Mouse (Mus musculus): Measurements from ENCODE around the gene Vps36. TPM values are rescaled to one million over a fixed set of nuclear protein-coding genes. Genes with fewer than 3 reads are reported as not detected.
A peak's percentile ranks its signal among the peaks of the same experiment; 100 is the strongest.

The Vps36 gene
- 10 to 100 TPM; 31.6 to 31.8 TPM for total RNA-seq (2021)
- long read RNA-seq, experiment 1, transcript Vps36-201 (14 exons, 3,574 nt), result major isoform, 42 of 48 reads
- long read RNA-seq, experiment 1, partial matches to known transcripts, result 3 of 48 reads
- long read RNA-seq, experiment 1, other reads (novel, unspliced or antisense), result 3 of 48 reads
- long read RNA-seq, experiment 2, transcript Vps36-201 (14 exons, 3,574 nt), result major isoform, 60 of 75 reads
- long read RNA-seq, experiment 2, partial matches to known transcripts, result 6 of 75 reads
- long read RNA-seq, experiment 2, other reads (novel, unspliced or antisense), result 9 of 75 reads

GRCm38 (mm10) chr8:22192660-22193431, at the start of gene Vps36:
Gene Vps36 (plus strand): TSS chr8:22192809.
- peak; percentile 99 for TF ChIP-seq CTCF (IDR thresholded peaks at IDR 0.05)
- intact Hi-C loops (cut with DNase I), result loop anchor here (2.0 to 10.0 kb wide), 2 partner anchors 112 to 184 kb away; no protein-coding TSS in a partner anchor
- peak; percentile 93 for DNase-seq
- peak within 1 kb of the TSS; percentile 97 for H3K4me3 ChIP-seq
- H3K27ac ChIP-seq, result peak within 1 kb of the TSS; percentile 99

- intact Hi-C loops (cut with DNase I), result loop anchor here (2.0 kb wide), 1 partner anchor 21 kb away; no protein-coding TSS in a partner anchor
- no peak for TF ChIP-seq CTCF (IDR thresholded peaks at IDR 0.05)
- DNase-seq, result no peak
- no peak overlapping the region for H3K4me3 ChIP-seq
- peak overlapping the region; percentile 88 for H3K27ac ChIP-seq
Measured at GRCm38 (mm10) chr8:22143764-22144491, 48.7 kb upstream of the Vps36 start.

- no peak for TF ChIP-seq CTCF (IDR thresholded peaks at IDR 0.05)
- intact Hi-C loops (cut with DNase I), result no loop called here
- H3K4me3 ChIP-seq, result no peak overlapping the region
- DNase-seq, result no peak
- no peak overlapping the region for H3K27ac ChIP-seq
Measured at GRCm38 (mm10) chr8:22145831-22146230, 46.8 kb upstream of the Vps36 start.

- no peak for DNase-seq
- TF ChIP-seq CTCF (IDR thresholded peaks at IDR 0.05), result no peak
- Histone ChIP-seq H3K4me3 (no peak overlapping the region), H3K27ac (no peak overlapping the region)
- intact Hi-C loops (cut with DNase I), result no loop called here
Measured at GRCm38 (mm10) chr8:22147706-22148366, 44.8 kb upstream of the Vps36 start.

- TF ChIP-seq CTCF (IDR thresholded peaks at IDR 0.05), result no peak
- Histone ChIP-seq H3K4me3 (no peak overlapping the region), H3K27ac (no peak overlapping the region)
- intact Hi-C loops (cut with DNase I), result no loop called here
- DNase-seq, result no peak
Measured at GRCm38 (mm10) chr8:22148367-22148740, 44.3 kb upstream of the Vps36 start.

GRCm38 (mm10) chr8:22149643-22150344, 42.8 kb upstream of the Vps36 start:
- no peak for TF ChIP-seq CTCF (IDR thresholded peaks at IDR 0.05)
- no peak overlapping the region for H3K4me3 ChIP-seq
- no peak overlapping the region for H3K27ac ChIP-seq
- DNase-seq, result no peak
- intact Hi-C loops (cut with DNase I), result no loop called here

GRCm38 (mm10) chr8:22150345-22150663, 42.3 kb upstream of the Vps36 start:
- H3K4me3 ChIP-seq, result no peak overlapping the region
- intact Hi-C loops (cut with DNase I), result no loop called here
- DNase-seq, result no peak
- no peak for TF ChIP-seq CTCF (IDR thresholded peaks at IDR 0.05)
- H3K27ac ChIP-seq, result no peak overlapping the region

GRCm38 (mm10) chr8:22162206-22162605, 30.4 kb upstream of the Vps36 start:
- Histone ChIP-seq H3K4me3 (no peak overlapping the region), H3K27ac (no peak overlapping the region)
- DNase-seq, result no peak
- no peak for TF ChIP-seq CTCF (IDR thresholded peaks at IDR 0.05)
- intact Hi-C loops (cut with DNase I), result no loop called here

GRCm38 (mm10) chr8:22164431-22164830, 28.2 kb upstream of the Vps36 start:
- no peak for TF ChIP-seq CTCF (IDR thresholded peaks at IDR 0.05)
- Histone ChIP-seq H3K27ac (no peak overlapping the region), H3K4me3 (no peak overlapping the region)
- DNase-seq, result no peak
- intact Hi-C loops (cut with DNase I), result loop anchor here (2.0 kb wide), 1 partner anchor 22 kb away; no protein-coding TSS in a partner anchor

GRCm38 (mm10) chr8:22165251-22166079, 27.1 kb upstream of the Vps36 start:
- Histone ChIP-seq H3K4me3 (peak overlapping the region; percentile 76), H3K27ac (peak overlapping the region; percentile 92)
- no peak for TF ChIP-seq CTCF (IDR thresholded peaks at IDR 0.05)
- no peak for DNase-seq
- intact Hi-C loops (cut with DNase I), result loop anchor here (1.0 to 5.0 kb wide), 3 partner anchors 23 to 173 kb away; partner anchors contain the start of genes Alg11 and Atp7b

GRCm38 (mm10) chr8:22166080-22166603, 26.5 kb upstream of the Vps36 start, which contains the start of gene Nek3:
Gene Nek3 (minus strand): TSS chr8:22166435.
- Histone ChIP-seq H3K27ac (peak within 1 kb of the TSS; percentile 92), H3K4me3 (peak within 1 kb of the TSS; percentile 76)
- peak; percentile 95 for DNase-seq
- TF ChIP-seq CTCF (IDR thresholded peaks at IDR 0.05), result peak; percentile 76
- intact Hi-C loops (cut with DNase I), result loop anchor here (1.0 to 5.0 kb wide), 2 partner anchors 106 to 174 kb away; partner anchors contain the start of genes Alg11 and Atp7b
